Mouse (Mus musculus): ENCODE data around the gene Ccnb2.

DNA sequence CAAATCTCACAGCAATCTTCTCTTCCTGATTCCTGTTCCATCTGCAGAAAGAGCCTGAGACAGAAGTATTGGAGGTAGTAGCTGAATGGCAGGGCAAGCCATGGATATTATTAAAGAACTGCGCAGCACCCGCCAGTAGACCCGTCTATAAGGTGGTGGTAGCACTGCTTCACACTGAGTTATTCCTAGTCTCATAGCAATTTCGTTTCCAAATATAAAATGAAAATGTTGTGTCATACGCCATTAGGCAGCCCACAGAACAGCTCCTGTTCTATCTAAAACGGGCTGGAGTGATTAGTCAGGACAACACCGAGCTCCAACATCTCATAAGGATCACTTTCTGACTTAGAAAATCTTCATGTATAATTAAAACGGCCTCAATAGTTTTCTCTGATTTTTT is 56.6 kb downstream of the Ccnb2 start:
- TF ChIP-seq POLR2A (IDR thresholded peaks at IDR 0.05; ENCODE audit: insufficient read depth, low read length) = no peak
- no peak for TF ChIP-seq CTCF (IDR thresholded peaks at IDR 0.05; ENCODE audit: low read depth, low read length)
- TF ChIP-seq EP300 (IDR thresholded peaks at IDR 0.05; ENCODE audit: insufficient read depth, low read depth, low read length) = no peak
